Mouse (Mus musculus): ENCODE measurements around the gene Wdr61.

The Wdr61 gene

DNA sequence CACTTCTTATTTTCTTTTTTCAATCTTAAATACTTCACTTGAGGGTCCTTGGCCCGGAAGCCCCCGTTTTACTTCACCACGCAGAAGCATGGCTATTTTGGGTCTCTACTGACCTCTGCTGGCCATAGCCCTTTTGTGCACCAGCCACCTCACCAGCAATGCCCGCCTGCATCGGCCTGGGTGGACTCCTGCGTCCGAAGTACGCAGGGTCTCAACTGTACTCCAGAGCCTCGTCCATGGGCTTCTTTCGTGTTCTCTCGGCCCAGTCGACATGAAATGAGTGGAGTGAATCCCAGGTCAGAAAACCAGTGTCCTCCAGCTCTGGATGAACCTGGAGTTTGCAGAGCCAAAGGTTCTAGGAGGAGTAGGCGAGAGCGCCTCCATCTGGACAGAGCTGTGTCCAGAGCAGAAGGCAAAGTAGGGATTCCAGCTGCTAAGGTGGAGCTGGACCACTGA, 57.8 kb downstream of the Wdr61 start:
- DNase-seq (ENCODE audit: low read depth), result peak; percentile 58

DNA sequence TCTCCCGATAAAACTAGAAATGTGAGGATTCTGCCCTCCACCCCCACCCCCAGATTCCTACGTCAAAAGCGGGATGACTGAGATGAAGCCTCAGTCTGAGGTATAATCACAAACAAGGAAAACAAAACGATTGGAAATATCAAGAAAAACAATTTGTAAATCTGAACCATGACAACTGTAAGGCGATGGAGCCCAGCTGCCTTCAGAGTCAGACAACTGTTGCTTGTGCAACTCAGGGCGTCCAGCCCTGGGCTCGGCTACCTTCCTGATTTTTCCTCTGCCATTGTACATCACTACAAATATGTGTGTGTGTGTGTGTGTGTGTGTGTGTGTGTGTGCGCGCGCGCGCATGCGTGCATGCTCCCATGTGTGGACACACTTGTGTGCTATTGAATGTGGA, 60.4 kb downstream of the Wdr61 start:
- DNase-seq (ENCODE audit: low read depth), result no peak

- no peak for DNase-seq (ENCODE audit: low read depth)
Measured at GRCm38 (mm10) chr9:54671962-54672361, 62.4 kb downstream of the Wdr61 start.

DNA sequence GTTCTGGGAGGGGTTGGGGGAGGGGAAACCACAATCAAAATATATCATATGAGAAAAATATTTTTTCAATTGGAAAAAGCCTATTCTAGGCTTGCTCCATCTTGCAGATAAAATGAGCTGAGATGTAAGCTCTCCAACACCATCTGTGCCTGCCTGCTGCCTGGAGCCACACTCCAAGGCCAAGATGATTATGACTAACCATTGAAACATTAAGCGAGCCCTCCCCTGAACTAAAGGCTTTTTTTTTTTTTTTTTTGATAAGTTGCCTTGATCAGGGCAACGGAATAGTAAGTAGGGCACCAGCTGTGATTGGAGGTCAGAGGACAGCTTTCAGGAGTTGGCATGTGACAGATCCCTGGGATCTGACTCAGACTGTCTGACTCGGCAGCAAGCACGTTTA, 65.9 kb downstream of the Wdr61 start:
- DNase-seq (ENCODE audit: low read depth), result no peak

GRCm38 (mm10) chr9:54666116-54666515, 68.2 kb downstream of the Wdr61 start:
- no peak for DNase-seq (ENCODE audit: low read depth)

Data from c-Kit-positive CD71-negative TER-119-negative erythroid progenitor cells, embryonic 14.5 days (primary cell).